Mouse (Mus musculus) olfactory bulb, adult 2 months (tissue): ENCODE measurements around the gene Acsbg1.

Experiments
- CTCF ChIP-seq: fragments of 200-500 bp; IDR thresholded peaks from 2 replicates; pipeline ENCODE4 v1.5.1; 2012; ENCODE audit warnings: low read depth, mild to moderate bottlenecking, low read length, moderate library complexity; ENCODE audit not compliant: insufficient read depth
- POLR2A ChIP-seq: fragments of 200-500 bp; IDR thresholded peaks from 2 replicates; pipeline ENCODE4 v1.6.1; 2012; ENCODE audit warnings: mild to moderate bottlenecking, low read depth, low read length, moderate library complexity; ENCODE audit not compliant: insufficient read depth

GRCm38 (mm10) chr9:54560831-54561601, 100.7 kb downstream of the Acsbg1 start:
- TF ChIP-seq POLR2A (no peak), CTCF (no peak)
